Comparison of ENCODE assay signal across 8 mouse cellular contexts in genomic region chr5:20941205-20941604, GRCm38 (mm10). TPM values are rescaled to one million over a fixed set of nuclear protein-coding genes. Genes with fewer than 3 reads are reported as not detected.
A peak's percentile ranks its signal among the peaks of the same experiment; 100 is the strongest.
DNase-seq lines count a peak whose midpoint lies in the region; ATAC-seq lines count a peak whose summit lies in the region.

No protein-coding gene starts in this region.

- no peaks in the 10 kb centered on the region for H3K4me1 ChIP-seq in forebrain, embryonic 14.5 days (ENCODE audit: control insufficient read depth, insufficient read depth, low read length)

- no peak overlapping the region for H3K4me2 ChIP-seq in forebrain, embryonic 14.5 days (ENCODE audit: low read length)

- intact Hi-C loops in heart, postnatal 25 days (cut with DNase I): no loop called here

- no peaks in the 10 kb centered on the region for H3K36me3 ChIP-seq in forebrain, embryonic 14.5 days (ENCODE audit: control insufficient read depth, insufficient read depth, low read length)

- no peak overlapping the region for H3K27ac ChIP-seq in forebrain, embryonic 14.5 days (ENCODE audit: low read depth, low read length)

- ATAC-seq in forebrain, embryonic 14.5 days: no peak; the same call in 1 of the 2 replicates

- WGBS in forebrain, embryonic 14.5 days: 71% methylated on average over 5 of the region's 5 CpGs

- no peaks in the 10 kb centered on the region for H3K27me3 ChIP-seq in forebrain, embryonic 14.5 days (replicated peaks; ENCODE audit: control insufficient read depth, insufficient read depth, low read length)

- H3K9ac ChIP-seq in forebrain, embryonic 14.5 days (ENCODE audit: low read length): no peak overlapping the region

- no peaks in the 10 kb centered on the region for H3K9me3 ChIP-seq in forebrain, embryonic 14.5 days (replicated peaks; ENCODE audit: control insufficient read depth, low read length)

- H3K4me3 ChIP-seq in forebrain, embryonic 14.5 days (ENCODE audit: low read depth, low read length): no peak overlapping the region

- DNase-seq in ovary, postnatal 36 days (ENCODE audit: low spot score): peak; percentile 16
- DNase-seq in ovary, postnatal 14 days (ENCODE audit: low spot score): no peak
- DNase-seq in cerebellum, adult 9-11 months: peak; percentile 73
- DNase-seq in heart, postnatal 25 days (ENCODE audit: low spot score): peak; percentile 35
- DNase-seq in lung, postnatal 36 days: peak; percentile 74
- no peak for DNase-seq in right cerebral cortex, postnatal 25 days
- DNase-seq in frontal cortex, postnatal 10 days (ENCODE audit: low spot score in 2 of 2): no peak
- no peak for DNase-seq in forebrain, embryonic 14.5 days (ENCODE audit: low spot score)

RNA-seq across cellular contexts. Expression of gene Rsbn1l, which starts 15.0 kb away (rescaled TPM):
- total RNA-seq in heart, postnatal 25 days (2021): 10 to 100 TPM; 13.2 to 14.0 TPM
- polyA plus RNA-seq in forebrain, embryonic 14.5 days (2014; fragmentation: Nextera tagmentation; extraction: Ambion mirVana): 5.3 TPM in 2 replicates

RNA-seq across cellular contexts. Expression of gene Tmem60, which starts 59.2 kb away (rescaled TPM):
- 10 to 100 TPM; 23.3 to 25.0 TPM for total RNA-seq in heart, postnatal 25 days (2021)
- 67.3 and 76.2 TPM in 2 replicates for polyA plus RNA-seq in forebrain, embryonic 14.5 days (2014; fragmentation: Nextera tagmentation; extraction: Ambion mirVana)

RNA-seq across cellular contexts. Expression of gene Phtf2, which starts 59.3 kb away (rescaled TPM):
- 10 to 100 TPM; 77.3 to 78.1 TPM for total RNA-seq in heart, postnatal 25 days (2021)
- polyA plus RNA-seq in forebrain, embryonic 14.5 days (2014; fragmentation: Nextera tagmentation; extraction: Ambion mirVana): 18.4 and 23.8 TPM in 2 replicates

Comparison
In these comparisons a context has a peak if more than half of its experiments do, and no peak if none do; other contexts are left out.
1. DNase-seq: peak in ovary, postnatal 36 days (single experiment), cerebellum, adult 9-11 months (single experiment), heart, postnatal 25 days (single experiment) and lung, postnatal 36 days (single experiment); none in ovary, postnatal 14 days (single experiment), right cerebral cortex, postnatal 25 days (single experiment), frontal cortex, postnatal 10 days (0 of 2) and forebrain, embryonic 14.5 days (single experiment).